Mouse (Mus musculus) lung, embryonic 14.5 days (tissue): Measurements from ENCODE around the gene Hlf. TPM values are rescaled to one million over a fixed set of nuclear protein-coding genes. Genes with fewer than 3 reads are reported as not detected.

Source experiments
- ATAC-seq: fragments of 200-750 bp; cut with Nextera tagmentation; 2 replicates; pipeline ENCODE4 v1.8.0; 2017; ENCODE audit warnings: mild to moderate bottlenecking, moderate TSS enrichment, moderate library complexity; ENCODE audit not compliant: insufficient read depth
- DNase-seq: peaks from one replicate; pipeline ENCODE4 v3.0.0-alpha.2; 2015
- H3K27ac ChIP-seq: fragments of 300-500 bp; sonication (generic); 2 replicates; pipeline ENCODE4 v1.5.1; 2014; ENCODE audit warnings: low read depth, mild to moderate bottlenecking, moderate library complexity
- H3K27me3 ChIP-seq: fragments of 300-500 bp; sonication (generic); 2 replicates; pipeline ENCODE4 v1.6.1; 2014; ENCODE audit warnings: low read length, control low read depth; ENCODE audit not compliant: insufficient read depth
- H3K36me3 ChIP-seq: fragments of 300-500 bp; sonication (generic); 2 replicates; pipeline ENCODE4 v1.6.1; 2014; ENCODE audit warnings: control low read depth; ENCODE audit not compliant: insufficient read depth
- H3K4me1 ChIP-seq: fragments of 300-500 bp; sonication (generic); 2 replicates; pipeline ENCODE4 v1.6.1; 2014; ENCODE audit warnings: antibody characterized with exemption, control low read depth; ENCODE audit not compliant: insufficient read depth
- H3K4me2 ChIP-seq: fragments of 300-500 bp; sonication (generic); 2 replicates; pipeline ENCODE4 v1.6.1; 2014; ENCODE audit warnings: mild to moderate bottlenecking
- H3K4me3 ChIP-seq: fragments of 300-500 bp; sonication (generic); 2 replicates; pipeline ENCODE4 v1.5.1; 2014; ENCODE audit warnings: low read depth, low read length
- H3K9ac ChIP-seq: fragments of 300-500 bp; sonication (generic); 2 replicates; pipeline ENCODE4 v1.6.1; 2014
- H3K9me3 ChIP-seq: fragments of 300-500 bp; sonication (generic); 2 replicates; pipeline ENCODE4 v1.6.1; 2016; ENCODE audit warnings: low read depth, low read length, control low read depth
- CTCF ChIP-seq: IDR thresholded peaks from 2 replicates; pipeline ENCODE4 v1.5.1; 2016; ENCODE audit warnings: antibody characterized with exemption, low read depth
- WGBS: fragments of 180-500 bp; shearing (Covaris S2); extraction: QIAGEN DNeasy Blood & Tissue Kit; methylation state at CpG from one replicate; pipeline ENCODE4 v1.1.7; 2014; 5-methylcytosine and 5-hydroxymethylcytosine counted together
- polyA plus RNA-seq: library from polyadenylated mRNA; unstranded; fragments of >200 nt; fragmentation: Nextera tagmentation; extraction: Ambion mirVana; gene quantifications from 2 replicates; pipeline ENCODE4 v1.2.1, GENCODE M21; 2014

Gene Hlf
- polyA plus RNA-seq, 1 experiment from 2014 or later = 3.6 TPM

GRCm38 (mm10) chr11:90286550-90287154 is 104.0 kb downstream of the Hlf start:
- 79% methylated on average over 6 of the region's 6 CpGs for WGBS
- Histone ChIP-seq H3K27ac (no peak overlapping the region), H3K4me1 (no peaks in the 10 kb centered on the region), H3K4me2 (no peak overlapping the region), H3K9me3 (no peaks in the 10 kb centered on the region), H3K27me3 (no peaks in the 10 kb centered on the region), H3K4me3 (no peak overlapping the region), H3K36me3 (no peaks in the 10 kb centered on the region), H3K9ac (no peak overlapping the region)
- ATAC-seq (no peak), DNase-seq (no peak)
- no peak for TF ChIP-seq CTCF

Other genes starting within 250 kb of the Hlf start
- 7.3 and 10.6 TPM in 2 replicates for gene Gm45716, start 203.2 kb downstream of the Hlf start, polyA plus RNA-seq
- gene Mmd, start 141.4 kb downstream of the Hlf start, polyA plus RNA-seq = 31.5 and 33.9 TPM in 2 replicates
- gene Stxbp4, start 247.2 kb upstream of the Hlf start, polyA plus RNA-seq = 26.5 and 27.4 TPM in 2 replicates
- gene Cox11, start 247.3 kb upstream of the Hlf start, polyA plus RNA-seq = 25.7 and 25.9 TPM in 2 replicates